Mouse (Mus musculus) cerebellum, adult 2 months (tissue): ENCODE data around the gene Cfap45.

Experiments
- CTCF ChIP-seq: fragments of 200-500 bp; IDR thresholded peaks from 2 replicates; pipeline ENCODE4 v1.5.1; 2011; ENCODE audit warnings: low read depth, mild to moderate bottlenecking, control low read depth, low read length, moderate library complexity, borderline replicate concordance; ENCODE audit not compliant: insufficient read depth
- POLR2A ChIP-seq: fragments of 200-500 bp; IDR thresholded peaks from 2 replicates; pipeline ENCODE4 v1.6.1; 2011; ENCODE audit warnings: low read length, control low read depth, borderline replicate concordance; ENCODE audit not compliant: insufficient read depth

- TF ChIP-seq POLR2A (no peak), CTCF (no peak)
These were observed 29.9 kb downstream of the Cfap45 start for GRCm38 (mm10) chr1:172550551-172550951.
